Mouse (Mus musculus) hematopoietic stem cell, adult 5-6 weeks (primary cell): ENCODE results near the gene Vwa5b1. TPM values are rescaled to one million over a fixed set of nuclear protein-coding genes. Genes with fewer than 3 reads are reported as not detected.

Experiments used
- ATAC-seq, 2 experiments: fragments of 125-278 bp in 1 of 2; replicated peaks in 1 of 2; 2 replicates each; pipeline ENCODE4 v1.8.0; 2016 to 2017; ENCODE audit warnings: inconsistent platforms in 2 of 2, mild to moderate bottlenecking in 2 of 2, moderate number of reproducible peaks in 2 of 2, low read depth in 1 of 2, moderate TSS enrichment in 1 of 2; ENCODE audit not compliant: low FRiP score in 2 of 2, poor library complexity in 2 of 2, severe bottlenecking in 2 of 2, insufficient read depth in 1 of 2, low TSS enrichment in 1 of 2
- total RNA-seq: library from RNA; stranded (forward); fragments of 172-1452, 232-1000 nt; gene quantifications from 2 replicates; pipeline ENCODE4 v1.2.3, GENCODE M21; 2017

The Vwa5b1 gene
- total RNA-seq, 1 experiment from 2014 or later = not detected

- ATAC-seq = no peak
These were observed 39.1 kb downstream of the Vwa5b1 start for GRCm38 (mm10) chr4:138596391-138597130.

GRCm38 (mm10) chr4:138584946-138585345 lies 50.7 kb downstream of the Vwa5b1 start:
- ATAC-seq = no peak

GRCm38 (mm10) chr4:138582446-138582845 lies 53.2 kb downstream of the Vwa5b1 start:
- ATAC-seq = no peak

- no peak for ATAC-seq
These were observed 57.3 kb downstream of the Vwa5b1 start for GRCm38 (mm10) chr4:138578406-138578805.

GRCm38 (mm10) chr4:138576661-138577060 lies 59.0 kb downstream of the Vwa5b1 start:
- no peak for ATAC-seq

- no peak for ATAC-seq
These were observed 60.7 kb downstream of the Vwa5b1 start for GRCm38 (mm10) chr4:138574800-138575606.

- peak in 1 of 2 experiments; percentile 39; a peak in 1 of 4 replicates for ATAC-seq
These were observed 65.8 kb downstream of the Vwa5b1 start for GRCm38 (mm10) chr4:138569928-138570327.

GRCm38 (mm10) chr4:138568275-138568674 lies 67.4 kb downstream of the Vwa5b1 start:
- ATAC-seq = no peak

- ATAC-seq = peak; percentile 32 to 55; a peak in 2 of 4 replicates
These were observed 73.7 kb downstream of the Vwa5b1 start for GRCm38 (mm10) chr4:138561986-138562385.

GRCm38 (mm10) chr4:138555531-138555930 lies 80.2 kb downstream of the Vwa5b1 start:
- ATAC-seq = no peak

GRCm38 (mm10) chr4:138554934-138555333 lies 80.8 kb downstream of the Vwa5b1 start:
- no peak for ATAC-seq

- ATAC-seq = no peak
These were observed 81.4 kb downstream of the Vwa5b1 start for GRCm38 (mm10) chr4:138554302-138554701.

GRCm38 (mm10) chr4:138553516-138553933 lies 82.2 kb downstream of the Vwa5b1 start:
- ATAC-seq = no peak

- no peak for ATAC-seq
These were observed 82.6 kb downstream of the Vwa5b1 start for GRCm38 (mm10) chr4:138553116-138553515.

- ATAC-seq = no peak
These were observed 84.1 kb downstream of the Vwa5b1 start for GRCm38 (mm10) chr4:138551601-138552000.

GRCm38 (mm10) chr4:138550557-138550956 lies 85.1 kb downstream of the Vwa5b1 start:
- no peak for ATAC-seq

- no peak for ATAC-seq
These were observed 86.7 kb downstream of the Vwa5b1 start for GRCm38 (mm10) chr4:138548960-138549359.

- ATAC-seq = no peak
These were observed 87.5 kb downstream of the Vwa5b1 start for GRCm38 (mm10) chr4:138548124-138548561.
